Mouse (Mus musculus) liver, postnatal 0 days (tissue): ENCODE measurements around the gene 1110051M20Rik. TPM values are rescaled to one million over a fixed set of nuclear protein-coding genes. Genes with fewer than 3 reads are reported as not detected.
A peak's percentile ranks its signal among the peaks of the same experiment; 100 is the strongest.

Experiments
- ATAC-seq: fragments of 200-750 bp; cut with Nextera tagmentation; 2 replicates; pipeline ENCODE4 v1.8.0; 2017; ENCODE audit warnings: mild to moderate bottlenecking, moderate library complexity
- DNase-seq: peaks from one replicate; pipeline ENCODE4 v3.0.0-alpha.2; 2016
- H3K27ac ChIP-seq: fragments of 300-500 bp; sonication (generic); 2 replicates; pipeline ENCODE4 v1.5.1; 2014; ENCODE audit warnings: antibody characterized with exemption, moderate library complexity, mild to moderate bottlenecking, low read depth
- H3K27me3 ChIP-seq: fragments of 300-500 bp; sonication (generic); 2 replicates; pipeline ENCODE4 v1.6.1; 2014; ENCODE audit warnings: low read length, control low read depth, mixed read lengths; ENCODE audit not compliant: insufficient read depth
- H3K36me3 ChIP-seq: fragments of 300-500 bp; sonication (generic); replicated peaks from 2 replicates; pipeline ENCODE4 v1.6.1; 2014; ENCODE audit warnings: mild to moderate bottlenecking, control low read depth, low read length, moderate library complexity, mixed read lengths; ENCODE audit not compliant: insufficient read depth
- H3K4me1 ChIP-seq: fragments of 300-500 bp; sonication (generic); 2 replicates; pipeline ENCODE4 v1.6.1; 2014; ENCODE audit warnings: antibody characterized with exemption, mild to moderate bottlenecking, control low read depth; ENCODE audit not compliant: insufficient read depth
- H3K4me2 ChIP-seq: fragments of 300-500 bp; sonication (generic); 2 replicates; pipeline ENCODE4 v1.6.1; 2014; ENCODE audit warnings: low read depth, mild to moderate bottlenecking, low read length, moderate library complexity, mixed read lengths
- H3K4me3 ChIP-seq: fragments of 300-500 bp; sonication (generic); 2 replicates; pipeline ENCODE4 v1.5.1; 2014; ENCODE audit warnings: low read depth, low read length
- H3K9ac ChIP-seq: fragments of 300-500 bp; sonication (generic); replicated peaks from 2 replicates; pipeline ENCODE4 v1.6.1; 2014; ENCODE audit warnings: mild to moderate bottlenecking, moderate library complexity
- H3K9me3 ChIP-seq: fragments of 300-500 bp; sonication (generic); 2 replicates; pipeline ENCODE4 v1.6.1; 2016; ENCODE audit warnings: mild to moderate bottlenecking, control low read depth, low read length, mixed read lengths
- CTCF ChIP-seq: sonication (generic); IDR thresholded peaks from 2 replicates; pipeline ENCODE4 v1.5.1; 2016; ENCODE audit warnings: antibody characterized with exemption, low read depth
- EP300 ChIP-seq: IDR thresholded peaks from 2 replicates; pipeline ENCODE4 v1.6.1; 2016; ENCODE audit warnings: antibody characterized with exemption, low read depth, mild to moderate bottlenecking
- WGBS: fragments of 180-500 bp; shearing (Covaris S2); extraction: QIAGEN DNeasy Blood & Tissue Kit; methylation state at CpG from one replicate; pipeline ENCODE4 v1.1.7; 2014; ENCODE audit not compliant: insufficient replicate concordance; 5-methylcytosine and 5-hydroxymethylcytosine counted together
- polyA plus RNA-seq: library from polyadenylated mRNA; unstranded; fragments of >200 nt; fragmentation: Nextera tagmentation; extraction: Ambion mirVana; gene quantifications from 2 replicates; pipeline ENCODE4 v1.2.1, GENCODE M21; 2015

1110051M20Rik gene
- polyA plus RNA-seq, 1 experiment from 2014 or later = 5.5 TPM

- H3K4me3 ChIP-seq = no peak overlapping the region
- no peaks in the 10 kb centered on the region for H3K36me3 ChIP-seq
- H3K9me3 ChIP-seq = no peaks in the 10 kb centered on the region
- no peak for TF ChIP-seq CTCF
- H3K27ac ChIP-seq = no peak overlapping the region
- no peak overlapping the region for H3K9ac ChIP-seq
- WGBS = 84% methylated on average over 9 of the region's 9 CpGs
- H3K4me2 ChIP-seq = no peak overlapping the region
- DNase-seq (no peak), ATAC-seq (no peak)
- no peaks in the 10 kb centered on the region for H3K27me3 ChIP-seq
- no peaks in the 10 kb centered on the region for H3K4me1 ChIP-seq
Observed at GRCm38 (mm10) chr2:91305926-91306325, 138.6 kb downstream of the 1110051M20Rik start.

- H3K27ac ChIP-seq = no peak overlapping the region
- no peak overlapping the region for H3K9ac ChIP-seq
- TF ChIP-seq CTCF (no peak), EP300 (no peak)
- WGBS = 63% methylated on average over 3 of the region's 3 CpGs
- no peaks in the 10 kb centered on the region for H3K4me1 ChIP-seq
- no peak overlapping the region for H3K4me3 ChIP-seq
- no peaks in the 10 kb centered on the region for H3K9me3 ChIP-seq
- no peaks in the 10 kb centered on the region for H3K36me3 ChIP-seq
- H3K27me3 ChIP-seq = no peaks in the 10 kb centered on the region
- no peak overlapping the region for H3K4me2 ChIP-seq
- ATAC-seq (no peak), DNase-seq (no peak)
Observed at GRCm38 (mm10) chr2:91302845-91303244, 141.7 kb downstream of the 1110051M20Rik start.

- H3K27ac ChIP-seq = no peak overlapping the region
- no peaks in the 10 kb centered on the region for H3K36me3 ChIP-seq
- TF ChIP-seq CTCF (no peak), EP300 (no peak)
- H3K4me3 ChIP-seq = no peak overlapping the region
- H3K27me3 ChIP-seq = no peaks in the 10 kb centered on the region
- H3K4me1 ChIP-seq = no peaks in the 10 kb centered on the region
- no peak overlapping the region for H3K9ac ChIP-seq
- DNase-seq = no peak
- no peaks in the 10 kb centered on the region for H3K9me3 ChIP-seq
- no peak overlapping the region for H3K4me2 ChIP-seq
- ATAC-seq = no peak
- 61% methylated on average over 2 of the region's 2 CpGs for WGBS
Observed at GRCm38 (mm10) chr2:91301836-91302235, 142.7 kb downstream of the 1110051M20Rik start.

GRCm38 (mm10) chr2:91300784-91301183 is 143.7 kb downstream of the 1110051M20Rik start:
- DNase-seq (no peak), ATAC-seq (no peak)
- Histone ChIP-seq H3K4me1 (no peaks in the 10 kb centered on the region), H3K27me3 (no peaks in the 10 kb centered on the region), H3K9ac (no peak overlapping the region), H3K4me3 (no peak overlapping the region), H3K27ac (no peak overlapping the region), H3K9me3 (no peaks in the 10 kb centered on the region), H3K36me3 (no peaks in the 10 kb centered on the region), H3K4me2 (no peak overlapping the region)
- 0 out of 2 replicates have a peak, but pooled peaks have one; percentile 23 for TF ChIP-seq CTCF
- TF ChIP-seq EP300 = no peak
- 76% methylated on average over 2 of the region's 2 CpGs for WGBS

- Histone ChIP-seq H3K4me3 (no peak overlapping the region), H3K9me3 (no peaks in the 10 kb centered on the region), H3K27me3 (no peaks in the 10 kb centered on the region), H3K9ac (no peak overlapping the region), H3K27ac (no peak overlapping the region), H3K36me3 (no peaks in the 10 kb centered on the region), H3K4me2 (no peak overlapping the region), H3K4me1 (no peaks in the 10 kb centered on the region)
- DNase-seq (no peak), ATAC-seq (no peak)
- 66% methylated on average over 3 of the region's 3 CpGs for whole genome bisulfite sequencing
- TF ChIP-seq CTCF (no peak), EP300 (no peak)
Observed at GRCm38 (mm10) chr2:91299156-91299555, 145.3 kb downstream of the 1110051M20Rik start.

GRCm38 (mm10) chr2:91295895-91296294 is 148.6 kb downstream of the 1110051M20Rik start:
- Histone ChIP-seq H3K27ac (no peak overlapping the region), H3K27me3 (no peaks in the 10 kb centered on the region), H3K4me1 (no peaks in the 10 kb centered on the region), H3K36me3 (no peaks in the 10 kb centered on the region), H3K9me3 (no peaks in the 10 kb centered on the region), H3K4me3 (no peak overlapping the region), H3K4me2 (no peak overlapping the region), H3K9ac (no peak overlapping the region)
- DNase-seq (no peak), ATAC-seq (no peak)
- WGBS = 82% methylated on average over 5 of the region's 5 CpGs
- no peak for TF ChIP-seq CTCF
- no peak for TF ChIP-seq EP300

- ATAC-seq (no peak), DNase-seq (no peak)
- Histone ChIP-seq H3K4me3 (no peak overlapping the region), H3K27ac (no peak overlapping the region), H3K4me2 (no peak overlapping the region), H3K36me3 (no peaks in the 10 kb centered on the region), H3K27me3 (no peaks in the 10 kb centered on the region), H3K4me1 (no peaks in the 10 kb centered on the region), H3K9me3 (no peaks in the 10 kb centered on the region), H3K9ac (no peak overlapping the region)
- 83% methylated on average over 3 of the region's 3 CpGs for WGBS
- TF ChIP-seq EP300 (no peak), CTCF (no peak)
Observed at GRCm38 (mm10) chr2:91294226-91294625, 150.3 kb downstream of the 1110051M20Rik start.
